Mouse (Mus musculus) neural tube, embryonic 11.5 days (tissue): Measurements from ENCODE around the gene Lpcat1. TPM values are rescaled to one million over a fixed set of nuclear protein-coding genes. Genes with fewer than 3 reads are reported as not detected.

Experiments
- ATAC-seq: fragments of 200-750 bp; cut with Nextera tagmentation; 2 replicates; pipeline ENCODE4 v1.8.0; 2017; ENCODE audit warnings: moderate number of reproducible peaks, mild to moderate bottlenecking, moderate TSS enrichment, moderate library complexity; ENCODE audit not compliant: insufficient read depth, low FRiP score, low TSS enrichment
- DNase-seq: peaks from one replicate; pipeline ENCODE4 v3.0.0-alpha.2; 2015; ENCODE audit warnings: low spot score
- H3K27ac ChIP-seq: fragments of 300-500 bp; sonication (generic); 2 replicates; pipeline ENCODE4 v1.5.1; 2014; ENCODE audit warnings: low read depth, mild to moderate bottlenecking, low read length
- H3K27me3 ChIP-seq: fragments of 300-500 bp; sonication (generic); 2 replicates; pipeline ENCODE4 v1.6.1; 2014; ENCODE audit warnings: mild to moderate bottlenecking, low read length, mixed read lengths; ENCODE audit not compliant: control insufficient read depth, insufficient read depth
- H3K36me3 ChIP-seq: fragments of 300-500 bp; sonication (generic); 2 replicates; pipeline ENCODE4 v1.6.1; 2014; ENCODE audit warnings: mild to moderate bottlenecking, low read length, moderate library complexity, mixed read lengths; ENCODE audit not compliant: control insufficient read depth, insufficient read depth
- H3K4me1 ChIP-seq: fragments of 300-500 bp; sonication (generic); 2 replicates; pipeline ENCODE4 v1.6.1; 2014; ENCODE audit warnings: low read length, mixed read lengths; ENCODE audit not compliant: control insufficient read depth, insufficient read depth
- H3K4me2 ChIP-seq: fragments of 300-500 bp; sonication (generic); 2 replicates; pipeline ENCODE4 v1.6.1; 2014; ENCODE audit warnings: low read depth, mild to moderate bottlenecking, moderate library complexity
- H3K4me3 ChIP-seq: fragments of 300-500 bp; sonication (generic); 2 replicates; pipeline ENCODE4 v1.5.1; 2014; ENCODE audit warnings: low read depth, low read length
- H3K9ac ChIP-seq: fragments of 300-500 bp; sonication (generic); 2 replicates; pipeline ENCODE4 v1.6.1; 2014; ENCODE audit warnings: mild to moderate bottlenecking, low read length
- H3K9me3 ChIP-seq: fragments of 300-500 bp; sonication (generic); 2 replicates; pipeline ENCODE4 v1.6.1; 2016; ENCODE audit warnings: low read length; ENCODE audit not compliant: control insufficient read depth
- WGBS: fragments of 180-500 bp; shearing (Covaris S2); extraction: QIAGEN DNeasy Blood & Tissue Kit; methylation state at CpG from one replicate; pipeline ENCODE4 v1.1.7; 2014; 5-methylcytosine and 5-hydroxymethylcytosine counted together
- polyA plus RNA-seq: library from polyadenylated mRNA; unstranded; fragments of >200 nt; fragmentation: Nextera tagmentation; extraction: Ambion mirVana; gene quantifications from 2 replicates; pipeline ENCODE4 v1.2.1, GENCODE M21; 2014

Gene Lpcat1
- polyA plus RNA-seq, 1 experiment from 2014 or later, result 49.8 TPM

DNA sequence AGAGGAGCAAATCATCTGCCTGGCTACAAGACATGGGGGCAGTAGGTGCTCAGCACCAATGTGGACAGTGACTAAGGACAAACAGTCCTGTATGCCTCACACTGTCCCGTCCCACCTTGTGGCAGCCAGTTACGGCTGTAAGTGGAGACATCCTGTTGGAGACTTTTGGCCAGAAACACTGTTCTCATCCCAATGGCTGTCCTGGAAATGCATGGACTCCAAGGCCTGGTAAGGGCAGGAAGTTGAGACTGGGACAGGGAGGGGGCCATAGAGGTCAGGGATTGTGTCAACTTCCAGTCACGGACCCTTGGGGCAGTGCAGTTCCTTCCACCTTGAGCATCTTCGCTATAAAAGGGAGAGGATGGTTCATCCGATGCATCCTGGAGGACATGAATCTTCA, 24.6 kb upstream of the Lpcat1 start:
- no peaks in the 10 kb centered on the region for H3K27me3 ChIP-seq
- no peak overlapping the region for H3K4me3 ChIP-seq
- DNase-seq, result no peak
- ATAC-seq, result no peak
- no peak overlapping the region for H3K4me2 ChIP-seq
- H3K27ac ChIP-seq, result no peak overlapping the region
- no peaks in the 10 kb centered on the region for H3K4me1 ChIP-seq
- no peaks in the 10 kb centered on the region for H3K9me3 ChIP-seq
- no peak overlapping the region for H3K9ac ChIP-seq
- H3K36me3 ChIP-seq, result no peaks in the 10 kb centered on the region
- WGBS, result 79% methylated on average over 5 of the region's 5 CpGs

DNA sequence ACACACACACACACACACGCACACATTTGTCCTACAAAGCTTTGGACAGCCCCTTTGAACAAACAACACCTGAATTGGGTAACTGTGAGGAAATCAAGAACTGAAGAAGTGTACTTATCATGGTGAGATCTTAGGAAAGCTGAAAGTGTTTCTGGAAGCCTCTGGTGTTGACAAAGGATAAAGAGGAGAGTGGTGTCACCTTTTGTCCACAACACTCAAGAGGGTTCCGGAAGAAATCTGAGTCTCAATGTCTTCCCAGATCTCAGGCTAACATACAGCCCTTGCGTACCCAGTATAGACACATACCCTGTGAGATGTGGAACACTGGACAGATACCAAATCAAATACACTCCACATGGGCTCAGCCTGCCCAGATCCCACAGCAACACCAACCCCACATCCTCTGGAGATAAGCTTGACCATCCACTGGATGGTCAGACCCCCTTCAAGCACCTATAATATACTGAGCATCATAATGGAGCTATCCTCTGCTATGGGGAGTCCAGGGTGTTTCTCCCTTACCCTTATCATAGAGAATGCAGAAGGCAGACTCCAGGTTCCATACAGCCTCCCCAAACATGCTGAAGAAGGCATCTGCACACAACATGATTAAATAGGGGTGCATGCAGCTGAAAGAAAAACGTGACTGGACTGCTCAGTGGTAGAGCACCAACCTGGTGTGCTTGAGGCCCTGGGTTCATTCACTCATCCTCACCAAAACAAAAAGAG, 23.7 kb upstream of the Lpcat1 start:
- H3K27me3 ChIP-seq, result no peaks in the 10 kb centered on the region
- ATAC-seq, result no peak
- H3K4me3 ChIP-seq, result no peak overlapping the region
- H3K36me3 ChIP-seq, result no peaks in the 10 kb centered on the region
- H3K9ac ChIP-seq, result no peak overlapping the region
- 87% methylated on average over 4 of the region's 4 CpGs for WGBS
- no peak overlapping the region for H3K27ac ChIP-seq
- no peak for DNase-seq
- no peaks in the 10 kb centered on the region for H3K9me3 ChIP-seq
- no peak overlapping the region for H3K4me2 ChIP-seq
- no peaks in the 10 kb centered on the region for H3K4me1 ChIP-seq

DNA sequence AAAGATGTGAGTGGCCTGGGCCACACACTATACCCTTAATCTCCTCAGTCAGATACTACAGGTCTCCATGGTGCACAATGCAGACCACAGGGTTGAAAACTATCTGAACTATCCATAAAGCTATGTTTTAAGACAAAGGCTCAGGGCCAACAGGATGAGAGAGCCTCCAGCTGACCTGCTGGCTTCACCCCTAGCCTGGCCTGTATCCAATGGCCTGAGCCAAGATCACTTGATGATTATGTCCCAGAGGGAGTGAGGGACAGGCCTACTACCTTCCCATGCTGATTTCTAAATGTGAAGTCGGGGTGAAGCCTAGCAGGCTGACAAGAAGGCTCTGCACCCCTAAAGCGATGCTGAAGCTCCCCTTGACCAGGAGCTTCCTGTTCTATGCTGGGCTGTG, 21.9 kb upstream of the Lpcat1 start:
- no peaks in the 10 kb centered on the region for H3K27me3 ChIP-seq
- DNase-seq, result no peak

DNA sequence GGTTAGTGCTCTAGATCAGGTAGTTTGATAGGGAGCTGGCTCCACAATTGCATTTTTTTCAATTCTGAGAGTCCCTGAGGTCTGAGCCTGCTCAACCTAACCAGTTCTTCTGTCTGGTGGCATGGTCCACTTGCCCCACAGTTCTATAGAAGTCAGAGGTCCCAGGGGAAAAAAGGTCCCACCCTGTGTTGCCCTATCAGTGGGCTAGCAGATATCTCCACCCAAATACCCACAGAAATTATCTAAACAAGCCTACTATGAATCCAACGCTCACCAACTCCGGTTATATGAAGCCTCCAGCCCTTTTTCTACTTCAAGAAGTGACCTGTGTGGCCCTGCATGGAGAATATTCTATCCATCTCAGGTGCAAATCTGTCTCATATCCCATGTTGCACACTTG, 20.9 kb upstream of the Lpcat1 start:
- DNase-seq (no peak), ATAC-seq (no peak)
- H3K9me3 ChIP-seq, result no peaks in the 10 kb centered on the region
- no peaks in the 10 kb centered on the region for H3K36me3 ChIP-seq
- H3K4me3 ChIP-seq, result no peak overlapping the region
- no peak overlapping the region for H3K9ac ChIP-seq
- 89% methylated on average over 2 of the region's 2 CpGs for WGBS
- H3K27me3 ChIP-seq, result no peaks in the 10 kb centered on the region
- H3K4me1 ChIP-seq, result no peaks in the 10 kb centered on the region
- no peak overlapping the region for H3K27ac ChIP-seq
- no peak overlapping the region for H3K4me2 ChIP-seq

More for the DNA sequence above, 21.9 kb upstream of the Lpcat1 start:
- WGBS, result 81% methylated on average over 2 of the region's 2 CpGs
- Histone ChIP-seq H3K4me1 (no peaks in the 10 kb centered on the region), H3K36me3 (no peaks in the 10 kb centered on the region), H3K4me3 (no peak overlapping the region), H3K9me3 (no peaks in the 10 kb centered on the region), H3K27ac (no peak overlapping the region), H3K9ac (no peak overlapping the region), H3K4me2 (no peak overlapping the region)
- no peak for ATAC-seq

DNA sequence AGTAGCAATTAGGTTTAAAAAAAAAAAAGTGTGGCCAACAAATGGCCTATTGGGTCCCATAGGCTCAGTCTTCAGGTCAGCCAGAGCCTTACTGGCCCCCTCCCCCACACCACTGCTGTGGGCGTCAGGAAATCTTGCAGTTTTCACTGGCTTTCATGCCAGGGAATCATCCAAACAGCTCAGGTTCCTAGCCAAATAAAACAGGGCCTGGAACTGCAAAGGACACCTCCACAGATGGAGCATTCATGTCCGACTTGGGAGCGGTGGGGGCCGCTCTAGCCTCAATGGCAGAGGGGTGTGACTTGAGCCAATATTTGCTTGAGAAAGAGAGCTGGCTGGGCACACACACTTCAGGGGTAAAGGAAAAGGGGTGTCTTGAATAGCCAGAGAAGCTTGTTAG, 20.5 kb upstream of the Lpcat1 start:
- no peak overlapping the region for H3K4me2 ChIP-seq
- DNase-seq (no peak), ATAC-seq (no peak)
- H3K4me1 ChIP-seq, result no peaks in the 10 kb centered on the region
- no peak overlapping the region for H3K27ac ChIP-seq
- H3K36me3 ChIP-seq, result no peaks in the 10 kb centered on the region
- WGBS, result 48% methylated on average over 4 of the region's 4 CpGs
- no peaks in the 10 kb centered on the region for H3K27me3 ChIP-seq
- no peaks in the 10 kb centered on the region for H3K9me3 ChIP-seq
- H3K9ac ChIP-seq, result no peak overlapping the region
- H3K4me3 ChIP-seq, result no peak overlapping the region

DNA sequence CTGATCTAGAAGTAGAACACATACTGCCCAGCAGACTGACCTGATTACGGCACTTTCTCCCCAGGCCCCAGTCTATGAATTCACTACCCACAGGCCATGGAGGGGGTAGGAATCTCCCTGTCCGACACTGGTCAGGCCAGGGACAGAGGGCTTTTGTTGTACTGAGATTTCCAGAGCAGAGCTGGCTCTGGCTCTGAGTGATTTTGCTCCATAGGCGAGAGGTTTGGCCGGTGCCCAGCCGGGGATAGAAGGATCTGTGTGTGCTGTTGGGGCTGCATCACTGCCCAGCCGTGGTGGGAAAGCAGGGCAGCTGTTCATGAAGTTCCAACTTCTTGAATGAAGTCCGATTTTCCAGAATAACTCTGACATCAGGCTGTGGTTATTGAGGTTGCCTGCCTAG, 20.1 kb upstream of the Lpcat1 start:
- no peaks in the 10 kb centered on the region for H3K27me3 ChIP-seq
- H3K4me3 ChIP-seq, result no peak overlapping the region
- H3K9me3 ChIP-seq, result no peaks in the 10 kb centered on the region
- H3K36me3 ChIP-seq, result no peaks in the 10 kb centered on the region
- ATAC-seq (no peak), DNase-seq (no peak)
- no peak overlapping the region for H3K27ac ChIP-seq
- WGBS, result 52% methylated on average over 7 of the region's 7 CpGs
- no peak overlapping the region for H3K4me2 ChIP-seq
- H3K4me1 ChIP-seq, result no peaks in the 10 kb centered on the region
- no peak overlapping the region for H3K9ac ChIP-seq

DNA sequence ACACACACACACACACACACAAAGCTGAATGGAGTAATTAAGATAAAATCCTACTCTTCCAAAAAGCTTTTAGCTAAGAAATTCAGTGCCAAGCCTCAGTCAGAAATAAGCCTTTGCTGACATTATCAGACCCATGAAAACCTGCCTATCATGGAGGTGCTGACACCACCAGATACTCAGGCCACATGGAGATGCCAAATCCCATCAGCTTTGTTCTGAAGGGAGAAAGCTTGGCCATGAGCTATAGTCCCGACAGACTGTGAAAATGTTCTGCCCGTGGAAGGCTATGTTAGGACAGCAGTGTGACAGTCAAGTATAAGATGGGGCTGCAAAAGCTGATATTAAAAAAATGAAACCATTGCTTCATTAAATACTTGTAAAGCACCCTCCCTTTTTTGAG, 19.5 kb upstream of the Lpcat1 start:
- H3K27ac ChIP-seq, result no peak overlapping the region
- no peaks in the 10 kb centered on the region for H3K9me3 ChIP-seq
- no peaks in the 10 kb centered on the region for H3K27me3 ChIP-seq
- no peak overlapping the region for H3K9ac ChIP-seq
- no peak overlapping the region for H3K4me2 ChIP-seq
- H3K36me3 ChIP-seq, result no peaks in the 10 kb centered on the region
- DNase-seq (no peak), ATAC-seq (no peak)
- no peaks in the 10 kb centered on the region for H3K4me1 ChIP-seq
- WGBS, result 87% methylated on average over 2 of the region's 2 CpGs
- H3K4me3 ChIP-seq, result no peak overlapping the region

DNA sequence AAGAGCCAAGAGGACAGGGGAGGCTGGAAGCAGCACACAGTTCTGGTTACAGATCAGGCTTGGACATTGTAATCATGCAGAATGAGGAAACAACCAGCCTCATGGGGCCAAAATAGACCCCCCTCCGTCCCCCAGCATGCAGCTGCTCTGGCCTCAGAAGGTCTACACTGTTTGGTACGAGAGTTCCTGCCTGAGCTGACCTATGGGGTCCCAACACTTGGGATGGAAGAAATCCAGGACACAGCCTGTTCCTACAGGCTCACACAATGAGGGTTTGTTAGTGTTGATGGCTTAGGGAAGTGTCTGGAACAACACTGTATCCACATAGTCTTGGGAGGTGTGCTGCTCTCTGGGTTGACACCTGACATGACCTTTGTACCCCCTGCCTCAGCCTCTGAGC, 18.8 kb upstream of the Lpcat1 start:
- Histone ChIP-seq H3K9me3 (no peaks in the 10 kb centered on the region), H3K27me3 (no peaks in the 10 kb centered on the region), H3K4me3 (no peak overlapping the region), H3K4me2 (no peak overlapping the region), H3K36me3 (no peaks in the 10 kb centered on the region), H3K9ac (no peak overlapping the region), H3K27ac (no peak overlapping the region), H3K4me1 (no peaks in the 10 kb centered on the region)
- ATAC-seq (no peak), DNase-seq (no peak)
- 56% methylated on average over 2 of the region's 2 CpGs for WGBS

DNA sequence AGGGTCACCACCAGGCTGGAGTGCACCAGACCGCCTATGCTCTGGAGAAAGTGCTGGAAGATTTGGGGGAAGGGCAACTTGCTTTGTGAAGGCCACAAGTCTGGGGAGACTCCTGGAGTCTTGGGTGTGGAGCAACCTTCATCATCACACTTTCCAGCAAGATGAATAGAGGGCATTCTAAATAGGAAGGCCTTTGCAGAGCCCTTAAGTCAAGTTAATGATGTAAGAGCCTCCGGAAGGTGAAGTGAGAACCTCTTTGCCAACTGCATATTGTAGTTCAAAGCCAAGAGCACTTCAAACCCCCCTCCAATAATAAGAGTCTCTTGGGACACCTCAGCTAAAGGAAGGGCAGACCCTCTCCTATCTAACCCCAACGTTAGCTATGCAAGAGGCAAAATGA, 18.3 kb upstream of the Lpcat1 start:
- ATAC-seq, result no peak

More for the DNA sequence above, 18.3 kb upstream of the Lpcat1 start:
- no peaks in the 10 kb centered on the region for H3K4me1 ChIP-seq
- WGBS, result 90% methylated on average over 3 of the region's 3 CpGs
- no peak overlapping the region for H3K4me2 ChIP-seq
- H3K36me3 ChIP-seq, result no peaks in the 10 kb centered on the region
- no peaks in the 10 kb centered on the region for H3K9me3 ChIP-seq
- DNase-seq, result no peak
- H3K27ac ChIP-seq, result no peak overlapping the region
- no peak overlapping the region for H3K9ac ChIP-seq
- no peaks in the 10 kb centered on the region for H3K27me3 ChIP-seq
- H3K4me3 ChIP-seq, result no peak overlapping the region
